Comparison of ENCODE assay signal across 11 mouse cellular contexts in genomic region chr2:129896696-129897095, GRCm38 (mm10).
"Had no signal": no experiment of that assay in that cellular context is flagged by ENCODE, and none has a peak within 500 bp of the region (broad histone marks: within the 10 kb centered on the region; RNA-seq: fewer than 3 reads in every experiment).

No protein-coding gene starts in this region.

- DNase-seq: liver, postnatal 0 days; lung, adult 2 months; lung, postnatal 10 days; lung, postnatal 4 days; right cerebral cortex, adult 18-20 months; right cerebral cortex, postnatal 25 days; right cerebral cortex, postnatal 4 days; spleen, adult 18-20 months; thymus, adult 18-20 months; thymus, postnatal 14 days; thymus, postnatal 36 days had no signal
